Mouse (Mus musculus): ENCODE measurements around the gene Lrrc17.
"Not testable (repeated sequence)": the region's sequence is repeated elsewhere in the genome, so short reads cannot be mapped to it uniquely, and the experiment has no call there.

Gene Lrrc17

GRCm38 (mm10) chr5:21608311-21609304 lies 65.2 kb downstream of the Lrrc17 start:
- DNase-seq = no peak

GRCm38 (mm10) chr5:21610996-21611395 lies 67.6 kb downstream of the Lrrc17 start:
- no peak for DNase-seq

GRCm38 (mm10) chr5:21614299-21614698 lies 70.9 kb downstream of the Lrrc17 start:
- DNase-seq = not testable (repeated sequence)

- DNase-seq = no peak
Observed at GRCm38 (mm10) chr5:21616450-21617009, 73.2 kb downstream of the Lrrc17 start.

All from lung, postnatal 10 days (tissue).